Mouse (Mus musculus): ENCODE measurements around the gene Ppp1r14c. TPM values are rescaled to one million over a fixed set of nuclear protein-coding genes. Genes with fewer than 3 reads are reported as not detected.

The Ppp1r14c gene
- polyA plus RNA-seq, 1 experiment from 2014 or later: 0.12 TPM

Small RNA genes lying within 50 kb of the gene (microRNA-seq; reads per million reads assigned to microRNA genes)
- gene Gm24482: not detected

Other genes starting within 250 kb of the Ppp1r14c start
- not detected in 2 replicates for gene H60c, start 98.3 kb upstream of the Ppp1r14c start, polyA plus RNA-seq (2015; fragmentation: Nextera tagmentation; extraction: Ambion mirVana)
- gene Iyd, start 174.2 kb downstream of the Ppp1r14c start, polyA plus RNA-seq (2015; fragmentation: Nextera tagmentation; extraction: Ambion mirVana): 5.9 TPM in 2 replicates